Mouse (Mus musculus) bone marrow, adult 2 months (tissue): ENCODE results near the gene Olfml2a.

Experiments
- CTCF ChIP-seq: fragments of 200-500 bp; IDR thresholded peaks from 2 replicates; pipeline ENCODE4 v1.5.1; 2011; ENCODE audit warnings: low read length, control low read depth; ENCODE audit not compliant: control insufficient read depth, insufficient read depth
- POLR2A ChIP-seq: fragments of 200-500 bp; IDR thresholded peaks from 2 replicates; pipeline ENCODE4 v1.6.1; 2011; ENCODE audit warnings: low read depth, mild to moderate bottlenecking, control low read depth, low read length, borderline replicate concordance; ENCODE audit not compliant: control insufficient read depth

DNA sequence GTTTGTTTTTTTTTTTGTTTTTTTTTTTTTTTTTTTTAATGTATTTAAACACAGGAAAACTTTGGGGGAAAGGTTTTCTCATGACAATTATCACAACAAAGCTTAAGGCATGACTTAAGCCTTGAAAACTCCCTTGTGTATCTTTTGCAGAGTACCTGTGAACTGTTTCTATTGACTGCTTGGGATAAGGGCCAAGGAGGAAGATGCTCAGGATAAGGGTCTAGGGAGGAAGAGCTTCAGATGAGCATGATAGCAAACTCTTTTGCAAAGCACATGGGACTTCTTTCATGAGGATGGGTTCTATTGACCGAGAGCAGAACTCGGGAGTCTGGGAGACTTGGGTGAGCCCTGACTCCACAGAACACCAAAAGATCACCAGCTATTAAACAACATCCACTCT is 37.9 kb downstream of the Olfml2a start:
- TF ChIP-seq CTCF (no peak), POLR2A (no peak)
